Mouse (Mus musculus) embryonic facial prominence, embryonic 11.5 days (tissue): ENCODE measurements at regions not wholly inside any gene's neighbourhood (a gene's known extent, or its start where the extent isn't known, plus 50 kb on each side); places are given as distances from the start of the nearest gene placed in this dataset.

ENCODE experiments used
- ATAC-seq: fragments of 200-750 bp; cut with Nextera tagmentation; replicated peaks from 2 replicates; pipeline ENCODE4 v1.8.0; 2017; ENCODE audit warnings: low read depth; ENCODE audit not compliant: insufficient number of reproducible peaks, low FRiP score, low TSS enrichment
- DNase-seq: peaks from one replicate; pipeline ENCODE4 v3.0.0-alpha.2; 2015; ENCODE audit warnings: low spot score
- H3K27ac ChIP-seq: fragments of 300-500 bp; sonication (generic); replicated peaks from 2 replicates; pipeline ENCODE4 v1.5.1; 2014; ENCODE audit warnings: mild to moderate bottlenecking, low read depth, low read length, control low read depth
- H3K27me3 ChIP-seq: fragments of 300-500 bp; sonication (generic); 2 replicates; pipeline ENCODE4 v1.6.1; 2014; ENCODE audit warnings: mild to moderate bottlenecking, low read length, moderate library complexity, mixed read lengths; ENCODE audit not compliant: control insufficient read depth, insufficient read depth
- H3K36me3 ChIP-seq: fragments of 300-500 bp; sonication (generic); replicated peaks from 2 replicates; pipeline ENCODE4 v1.6.1; 2014; ENCODE audit warnings: low read depth, mild to moderate bottlenecking, low read length, moderate library complexity, mixed read lengths; ENCODE audit not compliant: control insufficient read depth, insufficient read depth
- H3K4me1 ChIP-seq: fragments of 300-500 bp; sonication (generic); 2 replicates; pipeline ENCODE4 v1.6.1; 2014; ENCODE audit warnings: low read length, mixed read lengths; ENCODE audit not compliant: control insufficient read depth, insufficient read depth
- H3K4me2 ChIP-seq: fragments of 300-500 bp; sonication (generic); 2 replicates; pipeline ENCODE4 v1.6.1; 2014; ENCODE audit warnings: low read depth, mild to moderate bottlenecking, control low read depth, low read length, moderate library complexity
- H3K4me3 ChIP-seq: fragments of 300-500 bp; sonication (generic); 2 replicates; pipeline ENCODE4 v1.5.1; 2014; ENCODE audit warnings: low read depth, low read length, control low read depth
- H3K9ac ChIP-seq: fragments of 300-500 bp; sonication (generic); replicated peaks from 2 replicates; pipeline ENCODE4 v1.6.1; 2014; ENCODE audit warnings: mild to moderate bottlenecking, control low read depth, low read length
- H3K9me3 ChIP-seq: fragments of 300-500 bp; sonication (generic); replicated peaks from 2 replicates; pipeline ENCODE4 v1.6.1; 2016; ENCODE audit warnings: mild to moderate bottlenecking, low read length, inconsistent platforms, mixed read lengths; ENCODE audit not compliant: control insufficient read depth
- WGBS: fragments of 180-500 bp; shearing (Covaris S2); extraction: QIAGEN DNeasy Blood & Tissue Kit; methylation state at CpG from one replicate; pipeline ENCODE4 v1.1.7; 2014; 5-methylcytosine and 5-hydroxymethylcytosine counted together

- no peaks in the 10 kb centered on the region for H3K9me3 ChIP-seq
- no peak overlapping the region for H3K9ac ChIP-seq
- no peak for ATAC-seq
- H3K4me3 ChIP-seq: no peak overlapping the region
- no peak overlapping the region for H3K27ac ChIP-seq
- H3K27me3 ChIP-seq: no peaks in the 10 kb centered on the region
- no peaks in the 10 kb centered on the region for H3K36me3 ChIP-seq
- H3K4me1 ChIP-seq: no peaks in the 10 kb centered on the region
- H3K4me2 ChIP-seq: no peak overlapping the region
- 92% methylated on average over 1 of the region's 1 CpGs for WGBS
- DNase-seq: no peak
Measured at GRCm38 (mm10) chr2:78980661-78981229, 112.8 kb downstream of the Ube2e3 start.

GRCm38 (mm10) chr2:78983347-78983746, 115.4 kb downstream of the Ube2e3 start:
- Histone ChIP-seq H3K27ac (no peak overlapping the region), H3K9me3 (no peaks in the 10 kb centered on the region), H3K4me3 (no peak overlapping the region), H3K4me1 (no peaks in the 10 kb centered on the region), H3K9ac (no peak overlapping the region), H3K36me3 (no peaks in the 10 kb centered on the region), H3K27me3 (no peaks in the 10 kb centered on the region), H3K4me2 (no peak overlapping the region)
- ATAC-seq: no peak
- no peak for DNase-seq

- no peak overlapping the region for H3K4me3 ChIP-seq
- H3K27me3 ChIP-seq: no peaks in the 10 kb centered on the region
- no peak overlapping the region for H3K9ac ChIP-seq
- ATAC-seq: no peak
- WGBS: 51% methylated on average over 5 of the region's 5 CpGs
- H3K9me3 ChIP-seq: no peaks in the 10 kb centered on the region
- no peaks in the 10 kb centered on the region for H3K36me3 ChIP-seq
- no peak overlapping the region for H3K27ac ChIP-seq
- DNase-seq: no peak
- H3K4me2 ChIP-seq: no peak overlapping the region
- H3K4me1 ChIP-seq: no peaks in the 10 kb centered on the region
Measured at GRCm38 (mm10) chr2:78983944-78984498, 116.1 kb downstream of the Ube2e3 start.

GRCm38 (mm10) chr2:78986984-78987383, 119.1 kb downstream of the Ube2e3 start:
- Histone ChIP-seq H3K27me3 (no peaks in the 10 kb centered on the region), H3K4me3 (no peak overlapping the region), H3K4me1 (no peaks in the 10 kb centered on the region), H3K36me3 (no peaks in the 10 kb centered on the region), H3K9ac (no peak overlapping the region), H3K27ac (no peak overlapping the region), H3K4me2 (no peak overlapping the region), H3K9me3 (no peaks in the 10 kb centered on the region)
- 92% methylated on average over 7 of the region's 7 CpGs for WGBS
- DNase-seq (no peak), ATAC-seq (no peak)

GRCm38 (mm10) chr2:78987388-78987787, 119.5 kb downstream of the Ube2e3 start:
- H3K9ac ChIP-seq: no peak overlapping the region
- no peak overlapping the region for H3K4me3 ChIP-seq
- no peaks in the 10 kb centered on the region for H3K36me3 ChIP-seq
- no peaks in the 10 kb centered on the region for H3K4me1 ChIP-seq
- DNase-seq (no peak), ATAC-seq (no peak)
- no peak overlapping the region for H3K4me2 ChIP-seq
- H3K27me3 ChIP-seq: no peaks in the 10 kb centered on the region
- no peaks in the 10 kb centered on the region for H3K9me3 ChIP-seq
- no peak overlapping the region for H3K27ac ChIP-seq
- 93% methylated on average over 3 of the region's 3 CpGs for WGBS

- Histone ChIP-seq H3K4me1 (no peaks in the 10 kb centered on the region), H3K9ac (no peak overlapping the region), H3K4me3 (no peak overlapping the region), H3K9me3 (no peaks in the 10 kb centered on the region), H3K4me2 (no peak overlapping the region), H3K36me3 (no peaks in the 10 kb centered on the region), H3K27ac (no peak overlapping the region), H3K27me3 (no peaks in the 10 kb centered on the region)
- WGBS: 89% methylated on average over 2 of the region's 2 CpGs
- ATAC-seq (no peak), DNase-seq (no peak)
Measured at GRCm38 (mm10) chr2:78988224-78988623, 120.3 kb downstream of the Ube2e3 start.

- H3K4me3 ChIP-seq: no peak overlapping the region
- no peak overlapping the region for H3K9ac ChIP-seq
- no peak overlapping the region for H3K27ac ChIP-seq
- WGBS: 67% methylated on average over 3 of the region's 3 CpGs
- no peaks in the 10 kb centered on the region for H3K9me3 ChIP-seq
- H3K4me2 ChIP-seq: no peak overlapping the region
- ATAC-seq (no peak), DNase-seq (no peak)
- no peaks in the 10 kb centered on the region for H3K4me1 ChIP-seq
- H3K36me3 ChIP-seq: no peaks in the 10 kb centered on the region
- no peaks in the 10 kb centered on the region for H3K27me3 ChIP-seq
Measured at GRCm38 (mm10) chr2:78994800-78995555, 127.1 kb downstream of the Ube2e3 start.

GRCm38 (mm10) chr2:78998637-78999036, 130.7 kb downstream of the Ube2e3 start:
- Histone ChIP-seq H3K27ac (no peak overlapping the region), H3K4me1 (no peaks in the 10 kb centered on the region), H3K36me3 (no peaks in the 10 kb centered on the region), H3K9ac (no peak overlapping the region), H3K4me2 (no peak overlapping the region), H3K9me3 (no peaks in the 10 kb centered on the region), H3K27me3 (no peaks in the 10 kb centered on the region), H3K4me3 (no peak overlapping the region)
- WGBS: 92% methylated on average over 8 of the region's 8 CpGs
- DNase-seq: no peak
- ATAC-seq: no peak
